In genomic region chr4:136548381-136548801, GRCm38 (mm10) we compare ENCODE assay signal across 9 mouse cellular contexts. TPM values are rescaled to one million over a fixed set of nuclear protein-coding genes. Genes with fewer than 3 reads are reported as not detected.
DNase-seq lines count a peak whose midpoint lies in the region; ATAC-seq and TF ChIP-seq lines count a peak whose summit lies in the region.
"Had no signal": no experiment of that assay in that cellular context is flagged by ENCODE, and none has a peak within 500 bp of the region (broad histone marks: within the 10 kb centered on the region; RNA-seq: fewer than 3 reads in every experiment).

No protein-coding gene starts in this region.

- H3K27me3 ChIP-seq in hindbrain, postnatal 0 days (ENCODE audit: insufficient read depth, low read length), result no peaks in the 10 kb centered on the region
- H3K27me3 ChIP-seq: neural tube, embryonic 12.5 days had no signal

- TF ChIP-seq CTCF in hindbrain, postnatal 0 days (IDR thresholded peaks at IDR 0.05; ENCODE audit: low read depth), result no peak

- no peak overlapping the region for H3K9ac ChIP-seq in hindbrain, postnatal 0 days (replicated peaks; ENCODE audit: low read length)
- H3K9ac ChIP-seq: neural tube, embryonic 12.5 days had no signal

- peaks cover 57% of the 10 kb centered on the region for H3K36me3 ChIP-seq in hindbrain, postnatal 0 days (ENCODE audit: insufficient read depth, low read length)

- H3K4me3 ChIP-seq in hindbrain, postnatal 0 days (ENCODE audit: low read length), result no peak overlapping the region
- H3K4me3 ChIP-seq: neural tube, embryonic 12.5 days had no signal

- H3K27ac ChIP-seq in hindbrain, postnatal 0 days, result peak overlapping the region; percentile 67; the same call in 1 of the 2 replicates
- H3K27ac ChIP-seq: neural tube, embryonic 12.5 days had no signal

- no peaks in the 10 kb centered on the region for H3K9me3 ChIP-seq in hindbrain, postnatal 0 days (ENCODE audit: low read length)
- H3K9me3 ChIP-seq: neural tube, embryonic 12.5 days had no signal

- H3K4me1 ChIP-seq in hindbrain, postnatal 0 days (ENCODE audit: insufficient read depth, low read length), result peaks cover 8% of the 10 kb centered on the region; the same call in 1 of the 2 replicates
- H3K4me1 ChIP-seq: neural tube, embryonic 12.5 days had no signal

- 65% methylated on average over 1 of the region's 1 CpGs for WGBS in hindbrain, postnatal 0 days

- ATAC-seq in hindbrain, postnatal 0 days, result peak; percentile 27; the same call in 1 of the 2 replicates
- ATAC-seq in monocyte, adult 5-6 weeks (replicated peaks; ENCODE audit: insufficient number of reproducible peaks, low FRiP score, low TSS enrichment, poor library complexity, severe bottlenecking), result no peak
- ATAC-seq in CD4-positive, CD25-positive, alpha-beta regulatory T cell, adult 4 months, result no peak

- peak; percentile 39 for DNase-seq in layer of hippocampus, adult 11-12 months (ENCODE audit: low spot score)
- DNase-seq in layer of hippocampus, postnatal 36 days, result no peak
- peak; percentile 16 for DNase-seq in MEL-GATA-1-ER (ENCODE audit: extremely low read depth, low read depth)
- peak; percentile 54 for DNase-seq in cerebellum, adult 9-11 months
- peak; percentile 46 for DNase-seq in hindbrain, postnatal 0 days (ENCODE audit: low spot score)
- DNase-seq in adrenal gland, adult 18-20 months (ENCODE audit: low spot score in 2 of 2), result no peak

- no peak overlapping the region for H3K4me2 ChIP-seq in hindbrain, postnatal 0 days (ENCODE audit: low read depth, low read length)
- H3K4me2 ChIP-seq: neural tube, embryonic 12.5 days had no signal

RNA-seq across cellular contexts. Expression of gene Kdm1a, which starts 54.1 kb away (rescaled TPM):
- 10 to 100 TPM; 89.2 to 95.6 TPM for total RNA-seq in layer of hippocampus, postnatal 36 days (2021)
- 121 and 123 TPM in 2 replicates for total RNA-seq in hindbrain, postnatal 0 days (2014; rRNA removed)
- polyA plus RNA-seq in hindbrain, postnatal 0 days (2015; fragmentation: Nextera tagmentation; extraction: Ambion mirVana), result 41.2 and 44.8 TPM in 2 replicates
- total RNA-seq in monocyte, adult 5-6 weeks (2017), result 52.2 to 70.8 TPM (median 69.8 TPM) in 3 replicates
- 10 to 100 TPM; 36.2 to 36.6 TPM for total RNA-seq in adrenal gland, adult 18-20 months (2021)
- polyA plus RNA-seq in CD4-positive, CD25-positive, alpha-beta regulatory T cell, adult 4 months (2017; shearing (Covaris generic)), result 10 to 100 TPM; 21.0 to 25.9 TPM

Comparison
In these comparisons a context has a peak if more than half of its experiments do, and no peak if none do; other contexts are left out.
1. DNase-seq: peak in layer of hippocampus, adult 11-12 months (single experiment), MEL-GATA-1-ER (single experiment), cerebellum, adult 9-11 months (single experiment) and hindbrain, postnatal 0 days (single experiment); none in layer of hippocampus, postnatal 36 days (0 of 2) and adrenal gland, adult 18-20 months (0 of 2).